Mouse (Mus musculus) hindlimb bud, embryonic 11.5 days (tissue): ENCODE measurements at regions not wholly inside any gene's neighbourhood (a gene's known extent, or its start where the extent isn't known, plus 50 kb on each side); places are given as distances from the start of the nearest gene placed in this dataset.

Experiments used
- DNase-seq: peaks from one replicate; pipeline ENCODE4 v3.0.0-alpha.2; 2012; ENCODE audit warnings: low read depth, low spot score; ENCODE audit errors: extremely low spot score

GRCm38 (mm10) chr6:31158648-31159047 is 199.8 kb upstream of the Klf14 start:
- no peak for DNase-seq

- DNase-seq: no peak
These were observed 200.4 kb upstream of the Klf14 start for GRCm38 (mm10) chr6:31159240-31159639.

GRCm38 (mm10) chr6:31159935-31160670 is 201.2 kb upstream of the Klf14 start:
- no peak for DNase-seq

- no peak for DNase-seq
These were observed 202.8 kb upstream of the Klf14 start for GRCm38 (mm10) chr6:31161445-31162340.

- DNase-seq: no peak
These were observed 206.1 kb upstream of the Klf14 start for GRCm38 (mm10) chr6:31165011-31165410.

GRCm38 (mm10) chr6:31166347-31166746 is 207.5 kb upstream of the Klf14 start:
- no peak for DNase-seq

- DNase-seq: no peak
These were observed 208.9 kb upstream of the Klf14 start for GRCm38 (mm10) chr6:31167732-31168131.

- DNase-seq: no peak
These were observed 209.9 kb upstream of the Klf14 start for GRCm38 (mm10) chr6:31168730-31169129.

- DNase-seq: no peak
These were observed 210.5 kb upstream of the Klf14 start for GRCm38 (mm10) chr6:31169343-31169742.

GRCm38 (mm10) chr6:31169868-31170600 is 211.2 kb upstream of the Klf14 start:
- no peak for DNase-seq

GRCm38 (mm10) chr6:31171831-31172569 is 213.1 kb upstream of the Klf14 start:
- no peak for DNase-seq

GRCm38 (mm10) chr6:31175769-31176168 is 216.9 kb upstream of the Klf14 start:
- DNase-seq: no peak

GRCm38 (mm10) chr6:31176368-31176767 is 217.5 kb upstream of the Klf14 start:
- no peak for DNase-seq

GRCm38 (mm10) chr6:31176831-31177230 is 218.0 kb upstream of the Klf14 start:
- no peak for DNase-seq

GRCm38 (mm10) chr6:31178201-31178880 is 219.5 kb upstream of the Klf14 start:
- DNase-seq: no peak

- DNase-seq: no peak
These were observed 216.3 kb upstream of the Mkln1 start for GRCm38 (mm10) chr6:31182284-31182683.

GRCm38 (mm10) chr6:31183127-31183526 is 215.4 kb upstream of the Mkln1 start:
- DNase-seq: no peak

- no peak for DNase-seq
These were observed 214.0 kb upstream of the Mkln1 start for GRCm38 (mm10) chr6:31184554-31184953.

GRCm38 (mm10) chr6:31185151-31185550 is 213.4 kb upstream of the Mkln1 start:
- no peak for DNase-seq

GRCm38 (mm10) chr6:31188066-31188465 is 210.5 kb upstream of the Mkln1 start:
- no peak for DNase-seq
